Mouse (Mus musculus) lung, adult 2 months (tissue): Measurements from ENCODE around the gene App.

Source experiments
- CTCF ChIP-seq: fragments of 200-500 bp; IDR thresholded peaks from 2 replicates; pipeline ENCODE4 v1.5.1; 2011; ENCODE audit warnings: mild to moderate bottlenecking, low read length, control low read depth; ENCODE audit not compliant: insufficient read depth
- POLR2A ChIP-seq: fragments of 200-500 bp; IDR thresholded peaks from 2 replicates; pipeline ENCODE4 v1.6.1; 2011; ENCODE audit warnings: low read depth, mild to moderate bottlenecking, control low read depth, low read length, borderline replicate concordance; ENCODE audit errors: extremely low read depth

DNA sequence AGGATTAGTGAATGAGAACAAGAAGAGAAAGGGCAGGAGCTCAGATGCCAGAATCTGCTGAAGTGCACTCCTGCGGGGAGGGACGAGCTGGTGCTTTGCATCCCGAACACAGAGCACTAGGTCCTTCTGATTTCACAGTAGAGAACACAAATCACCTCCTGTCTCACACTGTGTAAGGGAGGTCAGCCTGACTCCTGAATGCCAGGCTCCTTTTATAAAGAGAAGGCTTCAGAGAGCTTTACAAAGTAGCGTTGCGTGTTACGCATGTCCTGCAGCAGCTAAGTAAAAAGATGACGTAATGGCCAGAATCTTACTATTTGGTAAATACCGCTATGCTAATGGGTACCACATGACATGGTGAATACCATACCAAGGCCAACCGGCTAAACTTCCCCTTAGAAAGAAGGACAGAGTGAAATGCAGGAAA lies 34.4 kb downstream of the App start:
- TF ChIP-seq POLR2A (no peak), CTCF (no peak)
